Mouse (Mus musculus): ENCODE measurements at regions not wholly inside any gene's neighbourhood (a gene's known extent, or its start where the extent isn't known, plus 50 kb on each side); places are given as distances from the start of the nearest gene placed in this dataset.
A peak's percentile ranks its signal among the peaks of the same experiment; 100 is the strongest.

- no peak for DNase-seq
These were observed 243.8 kb upstream of the Tprg start for GRCm38 (mm10) chr16:25042669-25043440.

GRCm38 (mm10) chr16:25044637-25045036 lies 242.0 kb upstream of the Tprg start:
- no peak for DNase-seq
- intact Hi-C loops (cut with DNase I): no loop called here

More at GRCm38 (mm10) chr16:25042669-25043440, 243.8 kb upstream of the Tprg start:
- intact Hi-C loops (cut with DNase I): no loop called here

- intact Hi-C loops (cut with DNase I): no loop called here
- DNase-seq: no peak
These were observed 238.9 kb upstream of the Tprg start for GRCm38 (mm10) chr16:25047726-25048125.

- DNase-seq: no peak
- intact Hi-C loops (cut with DNase I): no loop called here
These were observed 236.6 kb upstream of the Tprg start for GRCm38 (mm10) chr16:25049928-25050510.

- intact Hi-C loops (cut with DNase I): no loop called here
- DNase-seq: no peak
These were observed 235.6 kb upstream of the Tprg start for GRCm38 (mm10) chr16:25051044-25051443.

- intact Hi-C loops (cut with DNase I): no loop called here
- DNase-seq: no peak
These were observed 234.2 kb upstream of the Tprg start for GRCm38 (mm10) chr16:25052428-25052827.

GRCm38 (mm10) chr16:25052917-25053343 lies 233.7 kb upstream of the Tprg start:
- intact Hi-C loops (cut with DNase I): no loop called here
- DNase-seq: no peak

GRCm38 (mm10) chr16:25054304-25054703 lies 232.3 kb upstream of the Tprg start:
- DNase-seq: no peak
- intact Hi-C loops (cut with DNase I): no loop called here

GRCm38 (mm10) chr16:25055376-25055775 lies 231.2 kb upstream of the Tprg start:
- intact Hi-C loops (cut with DNase I): no loop called here
- no peak for DNase-seq

- intact Hi-C loops (cut with DNase I): no loop called here
- DNase-seq: no peak
These were observed 228.4 kb upstream of the Tprg start for GRCm38 (mm10) chr16:25058051-25058747.

GRCm38 (mm10) chr16:25058812-25059501 lies 227.7 kb upstream of the Tprg start:
- DNase-seq: peak; percentile 97
- intact Hi-C loops (cut with DNase I): no loop called here

GRCm38 (mm10) chr16:25059504-25059992 lies 227.1 kb upstream of the Tprg start:
- no peak for DNase-seq
- intact Hi-C loops (cut with DNase I): no loop called here

GRCm38 (mm10) chr16:25060266-25060665 lies 226.4 kb upstream of the Tprg start:
- intact Hi-C loops (cut with DNase I): loop anchor here (10.0 kb wide), 1 partner anchor 205 kb away; no protein-coding TSS in a partner anchor
- DNase-seq: peak; percentile 29

- intact Hi-C loops (cut with DNase I): loop anchor here (2.0 to 10.0 kb wide), 2 partner anchors 203 to 1079 kb away; no protein-coding TSS in a partner anchor
- no peak for DNase-seq
These were observed 225.0 kb upstream of the Tprg start for GRCm38 (mm10) chr16:25061631-25062030.

- intact Hi-C loops (cut with DNase I): loop anchor here (2.0 to 10.0 kb wide), 2 partner anchors 201 to 1081 kb away; no protein-coding TSS in a partner anchor
- DNase-seq: no peak
These were observed 222.6 kb upstream of the Tprg start for GRCm38 (mm10) chr16:25063981-25064380.

GRCm38 (mm10) chr16:25064538-25064937 lies 222.1 kb upstream of the Tprg start:
- DNase-seq: peak; percentile 92
- intact Hi-C loops (cut with DNase I): loop anchor here (10.0 kb wide), 1 partner anchor 200 kb away; no protein-coding TSS in a partner anchor

- intact Hi-C loops (cut with DNase I): loop anchor here (10.0 kb wide), 1 partner anchor 198 kb away; no protein-coding TSS in a partner anchor
- DNase-seq: no peak
These were observed 219.8 kb upstream of the Tprg start for GRCm38 (mm10) chr16:25066822-25067221.

GRCm38 (mm10) chr16:25067276-25068249 lies 219.1 kb upstream of the Tprg start:
- intact Hi-C loops (cut with DNase I): loop anchor here (10.0 kb wide), 1 partner anchor 197 kb away; no protein-coding TSS in a partner anchor
- DNase-seq: peak; percentile 31

GRCm38 (mm10) chr16:25080811-25081210 lies 205.8 kb upstream of the Tprg start:
- no peak for DNase-seq
- intact Hi-C loops (cut with DNase I): no loop called here

Measured in left cerebral cortex, postnatal 4 days (tissue).